Mouse (Mus musculus): ENCODE results near the gene Kif20b. TPM values are rescaled to one million over a fixed set of nuclear protein-coding genes. Genes with fewer than 3 reads are reported as not detected.
A peak's percentile ranks its signal among the peaks of the same experiment; 100 is the strongest.

The Kif20b gene
- polyA plus RNA-seq, 1 experiment from 2014 or later: 13.9 TPM

DNA sequence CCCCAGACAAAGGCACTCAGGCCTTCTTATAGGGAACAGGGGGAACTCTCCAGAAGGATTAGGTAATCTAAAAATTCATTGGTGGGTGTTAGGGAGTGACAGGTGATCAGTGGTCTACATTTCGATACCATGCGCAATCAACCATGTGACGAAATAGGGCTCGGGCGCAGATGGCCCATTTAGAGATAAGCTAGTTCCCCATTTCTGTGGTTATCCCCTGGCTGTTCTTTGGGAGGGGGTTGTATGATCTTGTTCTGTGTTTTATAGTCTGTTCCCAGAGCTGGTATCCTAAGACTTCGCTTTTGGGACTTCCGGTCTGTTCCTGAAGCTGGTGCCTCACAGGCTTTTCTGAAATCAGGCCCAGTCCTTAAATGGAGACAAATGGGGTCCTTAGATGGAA, 16.7 kb upstream of the Kif20b start:
- Histone ChIP-seq H3K36me3 (ENCODE audit: control insufficient read depth, insufficient read depth, low read length) (no peaks in the 10 kb centered on the region), H3K9ac (ENCODE audit: low read depth, low read length) (no peak overlapping the region), H3K4me2 (ENCODE audit: low read length) (no peak overlapping the region), H3K9me3 (ENCODE audit: control insufficient read depth, low read length) (no peaks in the 10 kb centered on the region), H3K4me1 (ENCODE audit: control insufficient read depth, insufficient read depth, low read depth, low read length) (no peaks in the 10 kb centered on the region), H3K4me3 (ENCODE audit: low read length) (no peak overlapping the region), H3K27me3 (replicated peaks; ENCODE audit: control insufficient read depth, insufficient read depth, low read length) (no peaks in the 10 kb centered on the region), H3K27ac (ENCODE audit: low read depth, low read length) (no peak overlapping the region)
- no peak for ATAC-seq
- 98% methylated on average over 7 of the region's 7 CpGs for WGBS

DNA sequence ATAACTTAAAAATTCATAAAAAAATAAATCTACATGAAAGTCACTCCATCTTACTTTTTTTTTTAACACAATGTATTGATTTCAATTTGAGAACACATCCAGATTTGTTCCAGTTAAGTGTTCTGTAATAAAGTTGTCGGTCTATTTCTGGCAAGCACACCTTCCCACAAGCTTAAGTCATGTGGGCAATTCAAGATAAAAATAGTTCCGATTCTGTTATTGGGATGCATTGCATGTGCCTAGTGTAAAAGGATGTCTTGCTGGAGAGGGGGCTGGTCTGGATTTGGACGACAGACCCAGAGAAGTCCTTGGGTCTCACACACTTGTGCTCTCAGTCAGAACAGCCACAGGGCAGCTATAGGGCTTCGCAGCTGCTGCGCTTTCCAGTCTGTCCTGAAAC, 15.4 kb upstream of the Kif20b start:
- Histone ChIP-seq H3K27me3 (replicated peaks; ENCODE audit: control insufficient read depth, insufficient read depth, low read length) (no peaks in the 10 kb centered on the region), H3K36me3 (ENCODE audit: control insufficient read depth, insufficient read depth, low read length) (no peaks in the 10 kb centered on the region), H3K4me1 (ENCODE audit: control insufficient read depth, insufficient read depth, low read depth, low read length) (no peaks in the 10 kb centered on the region), H3K4me2 (ENCODE audit: low read length) (no peak overlapping the region), H3K9ac (ENCODE audit: low read depth, low read length) (no peak overlapping the region), H3K4me3 (ENCODE audit: low read length) (no peak overlapping the region), H3K9me3 (ENCODE audit: control insufficient read depth, low read length) (no peaks in the 10 kb centered on the region), H3K27ac (ENCODE audit: low read depth, low read length) (no peak overlapping the region)
- ATAC-seq: no peak
- WGBS: 81% methylated on average over 5 of the region's 5 CpGs

DNA sequence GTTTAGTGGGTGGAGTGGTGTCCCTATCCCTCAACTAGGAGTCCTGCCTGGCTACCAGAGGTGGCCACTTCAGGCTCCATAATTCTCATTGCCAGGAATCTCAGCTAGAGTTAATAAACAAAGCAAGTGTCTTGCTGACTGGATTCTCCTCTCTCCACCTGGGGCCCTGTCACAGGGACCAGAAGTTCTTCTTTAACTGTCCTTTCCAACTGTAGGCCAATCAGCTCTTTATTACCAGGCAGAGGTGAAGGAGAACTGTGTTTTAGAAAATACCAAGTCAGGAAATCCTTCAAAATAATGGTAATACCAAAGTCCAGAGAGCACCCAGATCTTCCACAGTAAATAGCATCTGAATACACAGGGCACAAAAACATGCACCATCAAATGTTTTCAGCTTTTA, 9.8 kb upstream of the Kif20b start:
- no peak overlapping the region for H3K9ac ChIP-seq (ENCODE audit: low read depth, low read length)
- no peak for ATAC-seq
- no peaks in the 10 kb centered on the region for H3K36me3 ChIP-seq (ENCODE audit: control insufficient read depth, insufficient read depth, low read length)

DNA sequence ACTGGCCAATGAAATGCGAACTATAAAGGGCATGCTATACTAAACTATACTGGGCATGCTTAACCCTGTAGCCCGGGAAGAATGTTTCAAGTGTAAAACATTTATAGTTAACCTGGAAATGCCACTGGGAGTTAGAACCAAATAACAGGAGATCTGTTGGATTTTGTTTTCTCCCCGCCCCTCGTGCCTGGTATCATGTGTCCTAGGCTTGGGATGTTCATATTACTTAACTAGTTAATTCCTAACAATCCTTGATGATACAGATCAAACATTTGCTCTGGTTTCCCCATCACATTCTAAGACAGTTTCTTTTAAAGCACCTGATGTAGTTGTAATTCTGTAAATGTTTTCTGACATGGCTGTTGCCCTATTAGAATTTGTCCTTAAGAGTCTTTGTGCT, 2.1 kb upstream of the Kif20b start:
- H3K9ac ChIP-seq (ENCODE audit: low read depth, low read length): no peak overlapping the region
- no peak overlapping the region for H3K4me2 ChIP-seq (ENCODE audit: low read length)
- no peak overlapping the region for H3K27ac ChIP-seq (ENCODE audit: low read depth, low read length)
- no peak overlapping the region for H3K4me3 ChIP-seq (ENCODE audit: low read length)
- WGBS: 92% methylated on average over 4 of the region's 4 CpGs
- peaks cover 3% of the 10 kb centered on the region; the same call in 1 of the 2 replicates for H3K4me1 ChIP-seq (ENCODE audit: control insufficient read depth, insufficient read depth, low read depth, low read length)
- H3K27me3 ChIP-seq (replicated peaks; ENCODE audit: control insufficient read depth, insufficient read depth, low read length): no peaks in the 10 kb centered on the region
- no peaks in the 10 kb centered on the region for H3K36me3 ChIP-seq (ENCODE audit: control insufficient read depth, insufficient read depth, low read length)
- ATAC-seq: no peak
- H3K9me3 ChIP-seq (ENCODE audit: control insufficient read depth, low read length): no peaks in the 10 kb centered on the region

More for the DNA sequence above, 9.8 kb upstream of the Kif20b start:
- Histone ChIP-seq H3K4me1 (ENCODE audit: control insufficient read depth, insufficient read depth, low read depth, low read length) (no peaks in the 10 kb centered on the region), H3K27ac (ENCODE audit: low read depth, low read length) (no peak overlapping the region), H3K4me2 (ENCODE audit: low read length) (no peak overlapping the region), H3K9me3 (ENCODE audit: control insufficient read depth, low read length) (no peaks in the 10 kb centered on the region), H3K27me3 (replicated peaks; ENCODE audit: control insufficient read depth, insufficient read depth, low read length) (no peaks in the 10 kb centered on the region), H3K4me3 (ENCODE audit: low read length) (no peak overlapping the region)

DNA sequence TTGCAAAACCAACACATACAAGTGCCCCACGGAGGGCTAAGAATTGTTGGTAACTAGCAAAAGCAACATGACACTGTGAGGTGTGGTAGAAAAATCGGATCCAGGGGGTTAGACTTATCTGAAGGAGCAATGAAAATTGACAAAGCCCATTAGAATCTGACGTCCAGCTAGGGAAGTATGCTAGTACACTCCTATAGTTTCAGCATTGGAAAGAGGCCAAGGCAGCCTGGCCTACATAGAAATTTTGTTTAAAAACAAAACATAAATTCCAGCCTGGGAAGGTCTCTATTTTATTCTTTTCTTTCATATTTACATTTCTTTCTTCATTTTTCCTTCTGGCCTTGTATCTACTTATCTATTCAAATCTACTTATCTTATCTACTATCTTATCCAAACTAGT, 1.6 kb upstream of the Kif20b start:
- Histone ChIP-seq H3K4me2 (ENCODE audit: low read length) (no peak overlapping the region), H3K27me3 (replicated peaks; ENCODE audit: control insufficient read depth, insufficient read depth, low read length) (no peaks in the 10 kb centered on the region)
- ATAC-seq: no peak

DNA sequence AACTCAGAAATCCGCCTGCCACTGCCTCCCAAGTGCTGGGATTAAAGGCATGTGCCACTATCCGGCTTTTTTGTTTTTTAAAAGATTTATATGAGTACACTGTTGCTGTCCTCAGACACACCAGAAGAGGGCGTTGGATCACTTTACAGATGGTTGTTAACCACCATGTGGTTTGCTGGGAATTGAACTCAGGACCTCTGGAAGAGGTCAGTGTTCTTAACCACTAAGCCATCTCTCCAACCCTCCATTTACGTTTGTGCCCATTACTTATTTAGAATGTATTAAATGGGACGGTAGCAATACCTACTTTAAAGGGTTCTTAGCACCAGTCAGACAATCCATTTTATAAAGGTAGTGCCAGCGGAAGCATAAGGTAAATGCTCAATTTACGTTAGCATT, 909 bp upstream of the Kif20b start:
- Histone ChIP-seq H3K4me3 (ENCODE audit: low read length) (peak overlapping the region; percentile 82), H3K9ac (ENCODE audit: low read depth, low read length) (no peak overlapping the region; the same call in 1 of the 2 replicates), H3K27ac (ENCODE audit: low read depth, low read length) (peak overlapping the region; percentile 82; the same call in 1 of the 2 replicates), H3K4me2 (ENCODE audit: low read length) (peak overlapping the region; percentile 73), H3K27me3 (replicated peaks; ENCODE audit: control insufficient read depth, insufficient read depth, low read length) (no peaks in the 10 kb centered on the region), H3K4me1 (ENCODE audit: control insufficient read depth, insufficient read depth, low read depth, low read length) (peaks cover 3% of the 10 kb centered on the region; the same call in 1 of the 2 replicates), H3K36me3 (ENCODE audit: control insufficient read depth, insufficient read depth, low read length) (no peaks in the 10 kb centered on the region), H3K9me3 (ENCODE audit: control insufficient read depth, low read length) (no peaks in the 10 kb centered on the region)
- ATAC-seq: peak; percentile 1; the same call in 1 of the 2 replicates
- WGBS: 22% methylated on average over 7 of the region's 7 CpGs

More for the DNA sequence above, 1.6 kb upstream of the Kif20b start:
- no peak overlapping the region for H3K9ac ChIP-seq (ENCODE audit: low read depth, low read length)
- no peak overlapping the region for H3K27ac ChIP-seq (ENCODE audit: low read depth, low read length)
- no peaks in the 10 kb centered on the region for H3K36me3 ChIP-seq (ENCODE audit: control insufficient read depth, insufficient read depth, low read length)
- 82% methylated on average over 3 of the region's 3 CpGs for WGBS
- no peaks in the 10 kb centered on the region for H3K9me3 ChIP-seq (ENCODE audit: control insufficient read depth, low read length)
- H3K4me3 ChIP-seq (ENCODE audit: low read length): no peak overlapping the region
- peaks cover 3% of the 10 kb centered on the region; the same call in 1 of the 2 replicates for H3K4me1 ChIP-seq (ENCODE audit: control insufficient read depth, insufficient read depth, low read depth, low read length)

DNA sequence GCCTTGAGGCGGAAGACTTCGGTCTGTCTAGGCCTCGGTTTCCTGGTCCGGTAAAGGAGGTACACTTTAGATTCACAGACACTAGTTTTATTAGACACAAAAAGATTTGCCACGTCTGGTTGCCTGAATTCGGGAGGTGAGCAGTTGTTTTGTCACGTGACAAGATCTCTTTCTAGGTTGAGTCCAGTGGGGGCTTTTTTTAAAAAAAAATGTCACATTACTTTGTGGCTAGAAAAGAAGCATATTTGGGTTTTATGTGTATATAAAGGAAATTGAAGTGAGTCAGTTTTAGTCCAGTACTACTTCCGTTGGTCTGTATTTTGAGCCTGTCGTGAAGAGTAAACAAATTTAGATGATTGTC, 422 bp downstream of the Kif20b start:
- no peaks in the 10 kb centered on the region for H3K27me3 ChIP-seq (replicated peaks; ENCODE audit: control insufficient read depth, insufficient read depth, low read length)
- 1% methylated on average over 9 of the region's 9 CpGs for WGBS
- peak overlapping the region; percentile 82 for H3K4me3 ChIP-seq (ENCODE audit: low read length)
- peak overlapping the region; percentile 66 for H3K9ac ChIP-seq (ENCODE audit: low read depth, low read length)
- ATAC-seq: no peak
- H3K27ac ChIP-seq (ENCODE audit: low read depth, low read length): no peak overlapping the region
- no peaks in the 10 kb centered on the region for H3K9me3 ChIP-seq (ENCODE audit: control insufficient read depth, low read length)
- peaks cover 3% of the 10 kb centered on the region; the same call in 1 of the 2 replicates for H3K4me1 ChIP-seq (ENCODE audit: control insufficient read depth, insufficient read depth, low read depth, low read length)
- peak overlapping the region; percentile 73 for H3K4me2 ChIP-seq (ENCODE audit: low read length)
- H3K36me3 ChIP-seq (ENCODE audit: control insufficient read depth, insufficient read depth, low read length): no peaks in the 10 kb centered on the region

DNA sequence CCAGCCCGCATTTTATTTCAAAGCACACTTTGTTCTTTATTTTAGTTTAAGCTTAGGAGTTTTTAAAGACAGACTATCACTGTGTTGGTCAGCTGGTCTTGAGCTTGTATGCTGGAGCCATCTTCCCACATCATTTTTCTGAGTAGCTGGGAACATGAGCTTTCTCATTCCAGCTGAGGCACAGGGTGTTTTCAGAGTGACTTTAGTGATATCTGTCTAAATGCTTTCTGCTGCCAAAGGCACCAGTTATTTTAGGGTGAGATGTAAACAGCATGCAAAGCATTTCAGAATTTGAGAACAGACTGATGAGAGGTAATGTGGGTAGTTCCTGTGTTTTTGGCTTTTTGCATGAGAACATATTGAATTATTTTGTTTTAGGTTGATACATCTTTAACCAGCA, 25.0 kb downstream of the Kif20b start:
- WGBS: 93% methylated on average over 1 of the region's 1 CpGs
- Histone ChIP-seq H3K4me2 (ENCODE audit: low read length) (no peak overlapping the region), H3K9ac (ENCODE audit: low read depth, low read length) (no peak overlapping the region), H3K4me1 (ENCODE audit: control insufficient read depth, insufficient read depth, low read depth, low read length) (no peaks in the 10 kb centered on the region), H3K27ac (ENCODE audit: low read depth, low read length) (no peak overlapping the region), H3K9me3 (ENCODE audit: control insufficient read depth, low read length) (no peaks in the 10 kb centered on the region), H3K27me3 (replicated peaks; ENCODE audit: control insufficient read depth, insufficient read depth, low read length) (no peaks in the 10 kb centered on the region), H3K36me3 (ENCODE audit: control insufficient read depth, insufficient read depth, low read length) (no peaks in the 10 kb centered on the region), H3K4me3 (ENCODE audit: low read length) (no peak overlapping the region)
- no peak for ATAC-seq

DNA sequence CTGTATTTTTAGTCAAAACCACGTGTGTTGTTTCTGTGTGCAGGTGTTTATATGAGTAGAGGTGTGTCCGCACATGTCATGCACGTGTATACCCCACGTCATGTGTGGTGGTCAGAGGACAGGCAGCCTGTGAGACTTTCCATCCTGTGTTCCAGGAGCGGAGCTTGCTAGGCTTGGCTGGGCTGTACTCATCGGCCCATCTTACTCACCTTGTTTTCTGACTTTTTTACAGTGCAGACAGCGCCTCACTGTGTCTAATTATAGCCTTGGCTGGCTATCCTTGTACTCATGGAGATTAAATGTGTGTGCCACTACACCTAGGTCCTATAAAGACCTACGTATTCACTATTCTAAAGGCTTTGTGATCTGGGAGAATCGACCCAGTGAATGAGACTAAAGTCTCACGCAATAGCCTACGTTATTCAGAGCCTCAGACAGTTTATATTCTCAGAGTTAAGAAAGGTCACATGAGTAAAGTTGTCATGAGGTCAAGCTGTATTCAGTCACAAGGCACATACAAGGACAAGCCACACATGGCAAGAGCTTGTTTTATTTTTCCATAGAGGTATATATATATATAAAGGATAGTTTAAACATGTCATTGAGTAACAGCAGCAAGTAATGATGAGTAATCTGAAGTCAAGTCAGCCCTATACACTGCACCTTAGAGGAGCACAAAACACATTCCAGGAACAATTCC, 31.8 kb downstream of the Kif20b start:
- no peak for ATAC-seq
- H3K27me3 ChIP-seq (replicated peaks; ENCODE audit: control insufficient read depth, insufficient read depth, low read length): no peaks in the 10 kb centered on the region
- no peaks in the 10 kb centered on the region for H3K4me1 ChIP-seq (ENCODE audit: control insufficient read depth, insufficient read depth, low read depth, low read length)
- no peak overlapping the region for H3K4me2 ChIP-seq (ENCODE audit: low read length)
- no peak overlapping the region for H3K9ac ChIP-seq (ENCODE audit: low read depth, low read length)
- H3K9me3 ChIP-seq (ENCODE audit: control insufficient read depth, low read length): no peaks in the 10 kb centered on the region
- H3K4me3 ChIP-seq (ENCODE audit: low read length): no peak overlapping the region
- 93% methylated on average over 11 of the region's 11 CpGs for WGBS
- no peaks in the 10 kb centered on the region for H3K36me3 ChIP-seq (ENCODE audit: control insufficient read depth, insufficient read depth, low read length)
- no peak overlapping the region for H3K27ac ChIP-seq (ENCODE audit: low read depth, low read length)
